Mouse (Mus musculus): ENCODE measurements around the gene Fbln7. TPM values are rescaled to one million over a fixed set of nuclear protein-coding genes. Genes with fewer than 3 reads are reported as not detected.

Fbln7 gene
- polyA plus RNA-seq, 1 experiment from 2014 or later, result 0.42 TPM

GRCm38 (mm10) chr2:128827787-128828186 is 35.0 kb upstream of the Fbln7 start:
- Histone ChIP-seq H3K9ac (ENCODE audit: low read depth, low read length) (no peak overlapping the region), H3K27me3 (ENCODE audit: control insufficient read depth, insufficient read depth, low read depth, low read length) (no peaks in the 10 kb centered on the region), H3K36me3 (ENCODE audit: control insufficient read depth, insufficient read depth) (peaks cover 6% of the 10 kb centered on the region; the same call in 1 of the 2 replicates), H3K9me3 (replicated peaks; ENCODE audit: control insufficient read depth, low read length) (no peaks in the 10 kb centered on the region), H3K27ac (ENCODE audit: low read length) (no peak overlapping the region), H3K4me3 (ENCODE audit: low read depth, low read length) (no peak overlapping the region), H3K4me1 (ENCODE audit: control insufficient read depth, low read depth, low read length) (no peaks in the 10 kb centered on the region), H3K4me2 (ENCODE audit: low read depth, low read length) (no peak overlapping the region)
- no peak for ATAC-seq (ENCODE audit: low read depth)
- WGBS (ENCODE audit: insufficient replicate concordance), result 80% methylated on average over 1 of the region's 1 CpGs

- H3K4me3 ChIP-seq (ENCODE audit: low read depth, low read length), result no peak overlapping the region
- ATAC-seq (ENCODE audit: low read depth), result no peak
- H3K27me3 ChIP-seq (ENCODE audit: control insufficient read depth, insufficient read depth, low read depth, low read length), result no peaks in the 10 kb centered on the region
- H3K36me3 ChIP-seq (ENCODE audit: control insufficient read depth, insufficient read depth), result peaks cover 9% of the 10 kb centered on the region; the same call in 1 of the 2 replicates
- H3K4me2 ChIP-seq (ENCODE audit: low read depth, low read length), result no peak overlapping the region
- WGBS (ENCODE audit: insufficient replicate concordance), result 63% methylated on average over 3 of the region's 3 CpGs
- H3K4me1 ChIP-seq (ENCODE audit: control insufficient read depth, low read depth, low read length), result no peaks in the 10 kb centered on the region
- no peak overlapping the region for H3K9ac ChIP-seq (ENCODE audit: low read depth, low read length)
- H3K9me3 ChIP-seq (replicated peaks; ENCODE audit: control insufficient read depth, low read length), result no peaks in the 10 kb centered on the region
- no peak overlapping the region for H3K27ac ChIP-seq (ENCODE audit: low read length)
Measured at GRCm38 (mm10) chr2:128832611-128833010, 30.2 kb upstream of the Fbln7 start.

DNA sequence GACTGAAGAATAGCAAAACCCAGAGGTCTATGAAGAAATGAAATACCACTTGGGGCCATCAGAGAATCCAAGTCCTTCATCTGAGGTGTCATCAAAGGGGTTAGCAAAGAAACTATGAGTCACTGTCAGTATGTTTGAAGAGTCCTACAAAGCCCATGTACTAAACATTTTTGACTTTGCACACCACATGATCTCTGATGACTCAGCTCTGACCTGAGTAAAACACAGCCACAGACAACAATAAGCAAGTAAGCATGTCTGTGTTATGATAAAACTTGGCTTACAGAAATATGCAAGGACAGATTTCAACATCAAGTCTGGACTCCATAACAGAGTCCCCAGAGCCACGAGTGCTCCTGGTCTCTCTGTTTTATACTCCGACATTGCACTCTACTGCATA is 29.7 kb upstream of the Fbln7 start:
- Histone ChIP-seq H3K36me3 (ENCODE audit: control insufficient read depth, insufficient read depth) (peaks cover 8% of the 10 kb centered on the region; the same call in 1 of the 2 replicates), H3K9me3 (replicated peaks; ENCODE audit: control insufficient read depth, low read length) (no peaks in the 10 kb centered on the region), H3K4me3 (ENCODE audit: low read depth, low read length) (no peak overlapping the region), H3K4me1 (ENCODE audit: control insufficient read depth, low read depth, low read length) (no peaks in the 10 kb centered on the region), H3K4me2 (ENCODE audit: low read depth, low read length) (no peak overlapping the region), H3K27ac (ENCODE audit: low read length) (0 out of 2 replicates have a peak overlapping the region, but pooled peaks have one; percentile 15), H3K27me3 (ENCODE audit: control insufficient read depth, insufficient read depth, low read depth, low read length) (no peaks in the 10 kb centered on the region), H3K9ac (ENCODE audit: low read depth, low read length) (no peak overlapping the region)
- WGBS (ENCODE audit: insufficient replicate concordance), result 73% methylated on average over 2 of the region's 2 CpGs
- ATAC-seq (ENCODE audit: low read depth), result peak; percentile 67

DNA sequence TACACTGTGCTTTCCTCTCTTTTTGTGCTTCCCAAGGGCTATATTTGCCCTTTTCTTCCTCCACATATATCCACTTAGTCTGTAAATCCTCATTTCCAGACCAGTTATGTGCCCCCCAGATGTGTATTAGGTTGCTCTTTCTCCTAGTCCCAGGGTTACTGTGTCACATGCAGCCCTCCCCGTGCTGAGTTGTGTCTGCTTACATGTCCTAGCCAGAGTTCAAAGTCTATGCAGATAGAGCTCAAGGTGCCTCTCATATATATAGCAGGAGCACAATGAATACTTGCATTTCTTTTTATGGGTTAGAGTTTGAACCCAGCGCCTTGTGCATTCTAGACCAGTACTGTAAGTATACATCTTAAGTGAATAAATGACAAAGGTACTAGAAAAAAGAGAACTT is 29.3 kb upstream of the Fbln7 start:
- H3K9ac ChIP-seq (ENCODE audit: low read depth, low read length), result no peak overlapping the region
- no peak overlapping the region for H3K4me3 ChIP-seq (ENCODE audit: low read depth, low read length)
- peaks cover 6% of the 10 kb centered on the region; the same call in 1 of the 2 replicates for H3K36me3 ChIP-seq (ENCODE audit: control insufficient read depth, insufficient read depth)
- H3K27ac ChIP-seq (ENCODE audit: low read length), result 0 out of 2 replicates have a peak overlapping the region, but pooled peaks have one; percentile 15
- no peaks in the 10 kb centered on the region for H3K4me1 ChIP-seq (ENCODE audit: control insufficient read depth, low read depth, low read length)
- no peak overlapping the region for H3K4me2 ChIP-seq (ENCODE audit: low read depth, low read length)
- no peaks in the 10 kb centered on the region for H3K9me3 ChIP-seq (replicated peaks; ENCODE audit: control insufficient read depth, low read length)
- no peaks in the 10 kb centered on the region for H3K27me3 ChIP-seq (ENCODE audit: control insufficient read depth, insufficient read depth, low read depth, low read length)
- ATAC-seq (ENCODE audit: low read depth), result peak; percentile 68
- WGBS (ENCODE audit: insufficient replicate concordance), result 70% methylated on average over 2 of the region's 2 CpGs

DNA sequence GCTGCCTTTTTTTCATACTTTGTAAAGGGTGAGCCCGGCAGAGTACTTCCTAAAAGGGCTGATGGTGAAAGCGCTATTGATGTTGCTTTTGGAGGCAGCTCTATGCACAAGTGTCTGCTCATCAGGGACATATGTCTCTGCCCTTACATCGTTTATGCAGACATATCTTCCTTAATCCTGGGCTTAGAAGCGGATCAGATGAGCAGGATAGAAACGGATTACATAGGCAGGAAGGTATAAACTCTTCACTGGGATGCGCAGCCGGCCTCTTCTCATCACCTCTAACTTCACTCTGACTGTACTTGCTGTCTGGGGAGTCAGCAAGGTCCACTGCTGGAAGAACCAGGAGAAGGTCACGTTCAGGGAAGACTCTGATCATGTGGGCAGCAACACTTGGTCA is 25.2 kb upstream of the Fbln7 start:
- H3K4me3 ChIP-seq (ENCODE audit: low read depth, low read length), result no peak overlapping the region
- no peak overlapping the region for H3K4me2 ChIP-seq (ENCODE audit: low read depth, low read length)
- H3K27me3 ChIP-seq (ENCODE audit: control insufficient read depth, insufficient read depth, low read depth, low read length), result no peaks in the 10 kb centered on the region
- no peaks in the 10 kb centered on the region for H3K4me1 ChIP-seq (ENCODE audit: control insufficient read depth, low read depth, low read length)
- no peaks in the 10 kb centered on the region for H3K9me3 ChIP-seq (replicated peaks; ENCODE audit: control insufficient read depth, low read length)
- H3K36me3 ChIP-seq (ENCODE audit: control insufficient read depth, insufficient read depth), result peaks cover 2% of the 10 kb centered on the region; the same call in 1 of the 2 replicates
- ATAC-seq (ENCODE audit: low read depth), result no peak
- H3K9ac ChIP-seq (ENCODE audit: low read depth, low read length), result no peak overlapping the region
- H3K27ac ChIP-seq (ENCODE audit: low read length), result no peak overlapping the region
- WGBS (ENCODE audit: insufficient replicate concordance), result 80% methylated on average over 8 of the region's 8 CpGs

DNA sequence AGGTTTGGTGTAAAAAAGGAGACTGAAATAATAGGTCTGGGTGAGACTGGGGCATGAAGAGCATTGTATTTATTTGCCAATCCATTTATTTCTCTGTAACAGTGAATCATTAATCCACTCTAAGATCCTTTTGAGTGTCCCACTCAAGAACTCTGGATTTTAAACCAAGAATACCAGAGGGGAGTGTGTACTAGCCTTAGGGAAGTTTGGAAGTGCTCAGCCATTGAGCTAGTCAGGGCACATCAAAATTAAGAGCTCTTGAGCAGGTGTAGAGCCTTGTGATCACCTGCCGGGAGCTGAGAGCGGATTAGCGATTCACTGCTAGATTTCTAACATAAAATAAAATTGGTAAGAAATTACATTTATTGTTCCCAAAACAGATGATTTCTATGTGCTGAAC is 24.2 kb upstream of the Fbln7 start:
- no peaks in the 10 kb centered on the region for H3K9me3 ChIP-seq (replicated peaks; ENCODE audit: control insufficient read depth, low read length)
- no peak overlapping the region for H3K27ac ChIP-seq (ENCODE audit: low read length)
- no peaks in the 10 kb centered on the region for H3K4me1 ChIP-seq (ENCODE audit: control insufficient read depth, low read depth, low read length)
- H3K9ac ChIP-seq (ENCODE audit: low read depth, low read length), result no peak overlapping the region
- no peak for ATAC-seq (ENCODE audit: low read depth)
- WGBS (ENCODE audit: insufficient replicate concordance), result 88% methylated on average over 3 of the region's 3 CpGs
- no peak overlapping the region for H3K4me2 ChIP-seq (ENCODE audit: low read depth, low read length)
- H3K36me3 ChIP-seq (ENCODE audit: control insufficient read depth, insufficient read depth), result peaks cover 2% of the 10 kb centered on the region; the same call in 1 of the 2 replicates
- no peak overlapping the region for H3K4me3 ChIP-seq (ENCODE audit: low read depth, low read length)
- H3K27me3 ChIP-seq (ENCODE audit: control insufficient read depth, insufficient read depth, low read depth, low read length), result no peaks in the 10 kb centered on the region

- Histone ChIP-seq H3K4me2 (ENCODE audit: low read depth, low read length) (no peak overlapping the region), H3K4me3 (ENCODE audit: low read depth, low read length) (no peak overlapping the region), H3K27ac (ENCODE audit: low read length) (no peak overlapping the region), H3K27me3 (ENCODE audit: control insufficient read depth, insufficient read depth, low read depth, low read length) (no peaks in the 10 kb centered on the region), H3K36me3 (ENCODE audit: control insufficient read depth, insufficient read depth) (no peaks in the 10 kb centered on the region; the same call in none of the 2 replicates), H3K9me3 (replicated peaks; ENCODE audit: control insufficient read depth, low read length) (no peaks in the 10 kb centered on the region), H3K9ac (ENCODE audit: low read depth, low read length) (no peak overlapping the region), H3K4me1 (ENCODE audit: control insufficient read depth, low read depth, low read length) (no peaks in the 10 kb centered on the region)
- ATAC-seq (ENCODE audit: low read depth), result no peak
- 41% methylated on average over 2 of the region's 2 CpGs for WGBS (ENCODE audit: insufficient replicate concordance)
Measured at GRCm38 (mm10) chr2:128839501-128839900, 23.3 kb upstream of the Fbln7 start.

GRCm38 (mm10) chr2:128842437-128842836 is 20.3 kb upstream of the Fbln7 start:
- no peak overlapping the region for H3K9ac ChIP-seq (ENCODE audit: low read depth, low read length)
- whole genome bisulfite sequencing (ENCODE audit: insufficient replicate concordance), result 47% methylated on average over 8 of the region's 8 CpGs
- H3K4me1 ChIP-seq (ENCODE audit: control insufficient read depth, low read depth, low read length), result no peaks in the 10 kb centered on the region
- ATAC-seq (ENCODE audit: low read depth), result no peak
- H3K36me3 ChIP-seq (ENCODE audit: control insufficient read depth, insufficient read depth), result no peaks in the 10 kb centered on the region; the same call in none of the 2 replicates
- no peak overlapping the region for H3K27ac ChIP-seq (ENCODE audit: low read length)
- H3K9me3 ChIP-seq (replicated peaks; ENCODE audit: control insufficient read depth, low read length), result no peaks in the 10 kb centered on the region
- no peaks in the 10 kb centered on the region for H3K27me3 ChIP-seq (ENCODE audit: control insufficient read depth, insufficient read depth, low read depth, low read length)
- H3K4me3 ChIP-seq (ENCODE audit: low read depth, low read length), result no peak overlapping the region
- no peak overlapping the region for H3K4me2 ChIP-seq (ENCODE audit: low read depth, low read length)

- 89% methylated on average over 2 of the region's 2 CpGs for WGBS (ENCODE audit: insufficient replicate concordance)
Measured at GRCm38 (mm10) chr2:128850036-128850435, 12.7 kb upstream of the Fbln7 start.

More at GRCm38 (mm10) chr2:128850036-128850435, 12.7 kb upstream of the Fbln7 start:
- Histone ChIP-seq H3K27ac (ENCODE audit: low read length) (no peak overlapping the region), H3K9me3 (replicated peaks; ENCODE audit: control insufficient read depth, low read length) (no peaks in the 10 kb centered on the region), H3K4me3 (ENCODE audit: low read depth, low read length) (no peak overlapping the region), H3K4me1 (ENCODE audit: control insufficient read depth, low read depth, low read length) (no peaks in the 10 kb centered on the region), H3K36me3 (ENCODE audit: control insufficient read depth, insufficient read depth) (peaks cover 2% of the 10 kb centered on the region), H3K9ac (ENCODE audit: low read depth, low read length) (no peak overlapping the region), H3K27me3 (ENCODE audit: control insufficient read depth, insufficient read depth, low read depth, low read length) (no peaks in the 10 kb centered on the region), H3K4me2 (ENCODE audit: low read depth, low read length) (no peak overlapping the region)
- no peak for ATAC-seq (ENCODE audit: low read depth)

Data from liver, embryonic 16.5 days (tissue).